Mouse (Mus musculus): Measurements from ENCODE around the gene Slit2. TPM values are rescaled to one million over a fixed set of nuclear protein-coding genes. Genes with fewer than 3 reads are reported as not detected.

The Slit2 gene
- polyA plus RNA-seq (2015; fragmentation: Nextera tagmentation; extraction: Ambion mirVana): 4.6 and 4.9 TPM in 2 replicates

GRCm38 (mm10) chr5:47982941-47983701, at the start of gene Slit2:
Gene Slit2, plus strand, starts transcription at chr5:47983138.
- ATAC-seq: peak; percentile 95
- peak within 1 kb of the TSS; percentile 98 for H3K4me2 ChIP-seq (replicated peaks; ENCODE audit: low read depth)
- H3K4me3 ChIP-seq (ENCODE audit: low read depth, low read length): peak within 1 kb of the TSS; percentile 64
- no peaks in the 10 kb centered on the region for H3K9me3 ChIP-seq (ENCODE audit: control insufficient read depth)
- peak within 1 kb of the TSS; percentile 50 for H3K9ac ChIP-seq (ENCODE audit: low read depth, low read length)
- no peak; the same call in 1 of the 2 replicates for TF ChIP-seq CTCF (IDR thresholded peaks at IDR 0.05; ENCODE audit: low read depth)
- H3K27ac ChIP-seq (ENCODE audit: low read depth, low read length): no peak within 1 kb of the TSS
- peaks cover 36% of the 10 kb centered on the region for H3K27me3 ChIP-seq (replicated peaks; ENCODE audit: control insufficient read depth, insufficient read depth, low read length)
- no peaks in the 10 kb centered on the region for H3K36me3 ChIP-seq (ENCODE audit: control insufficient read depth, insufficient read depth)
- H3K4me1 ChIP-seq (replicated peaks; ENCODE audit: control insufficient read depth, insufficient read depth, low read length): peaks cover 4% of the 10 kb centered on the region; the same call in 1 of the 2 replicates
- under 1% methylated on average over 60 of the region's 66 CpGs for WGBS

GRCm38 (mm10) chr5:47938586-47939372, 44.2 kb upstream of the Slit2 start:
- Histone ChIP-seq H3K4me2 (replicated peaks; ENCODE audit: low read depth) (no peak overlapping the region), H3K27ac (ENCODE audit: low read depth, low read length) (no peak overlapping the region), H3K27me3 (replicated peaks; ENCODE audit: control insufficient read depth, insufficient read depth, low read length) (no peaks in the 10 kb centered on the region), H3K9me3 (ENCODE audit: control insufficient read depth) (no peaks in the 10 kb centered on the region), H3K36me3 (ENCODE audit: control insufficient read depth, insufficient read depth) (no peaks in the 10 kb centered on the region), H3K9ac (ENCODE audit: low read depth, low read length) (no peak overlapping the region), H3K4me3 (ENCODE audit: low read depth, low read length) (no peak overlapping the region), H3K4me1 (replicated peaks; ENCODE audit: control insufficient read depth, insufficient read depth, low read length) (no peaks in the 10 kb centered on the region)
- no peak for ATAC-seq
- no peak for TF ChIP-seq CTCF (IDR thresholded peaks at IDR 0.05; ENCODE audit: low read depth)
- 64% methylated on average over 5 of the region's 5 CpGs for WGBS

GRCm38 (mm10) chr5:47956451-47956850, 26.5 kb upstream of the Slit2 start:
- H3K4me2 ChIP-seq (replicated peaks; ENCODE audit: low read depth): no peak overlapping the region
- H3K36me3 ChIP-seq (ENCODE audit: control insufficient read depth, insufficient read depth): no peaks in the 10 kb centered on the region
- no peak overlapping the region for H3K4me3 ChIP-seq (ENCODE audit: low read depth, low read length)
- no peaks in the 10 kb centered on the region for H3K27me3 ChIP-seq (replicated peaks; ENCODE audit: control insufficient read depth, insufficient read depth, low read length)
- H3K9ac ChIP-seq (ENCODE audit: low read depth, low read length): no peak overlapping the region
- H3K4me1 ChIP-seq (replicated peaks; ENCODE audit: control insufficient read depth, insufficient read depth, low read length): no peaks in the 10 kb centered on the region
- H3K27ac ChIP-seq (ENCODE audit: low read depth, low read length): no peak overlapping the region
- no peak for ATAC-seq
- H3K9me3 ChIP-seq (ENCODE audit: control insufficient read depth): no peaks in the 10 kb centered on the region
- TF ChIP-seq CTCF (IDR thresholded peaks at IDR 0.05; ENCODE audit: low read depth): no peak
- WGBS: 83% methylated on average over 1 of the region's 1 CpGs

- no peaks in the 10 kb centered on the region for H3K27me3 ChIP-seq (replicated peaks; ENCODE audit: control insufficient read depth, insufficient read depth, low read length)
- no peak overlapping the region for H3K4me2 ChIP-seq (replicated peaks; ENCODE audit: low read depth)
- H3K27ac ChIP-seq (ENCODE audit: low read depth, low read length): no peak overlapping the region
- ATAC-seq: no peak
- no peak overlapping the region for H3K4me3 ChIP-seq (ENCODE audit: low read depth, low read length)
- H3K4me1 ChIP-seq (replicated peaks; ENCODE audit: control insufficient read depth, insufficient read depth, low read length): no peaks in the 10 kb centered on the region
- WGBS: 57% methylated on average over 2 of the region's 2 CpGs
- H3K9ac ChIP-seq (ENCODE audit: low read depth, low read length): no peak overlapping the region
- H3K36me3 ChIP-seq (ENCODE audit: control insufficient read depth, insufficient read depth): no peaks in the 10 kb centered on the region
- no peak for TF ChIP-seq CTCF (IDR thresholded peaks at IDR 0.05; ENCODE audit: low read depth)
- no peaks in the 10 kb centered on the region for H3K9me3 ChIP-seq (ENCODE audit: control insufficient read depth)
Observed at GRCm38 (mm10) chr5:47975795-47976194, 7.1 kb upstream of the Slit2 start.

GRCm38 (mm10) chr5:47979371-47979770, 3.6 kb upstream of the Slit2 start:
- H3K27me3 ChIP-seq (replicated peaks; ENCODE audit: control insufficient read depth, insufficient read depth, low read length): peaks cover 9% of the 10 kb centered on the region
- 20% methylated on average over 4 of the region's 4 CpGs for WGBS
- no peak for ATAC-seq
- no peak overlapping the region for H3K4me2 ChIP-seq (replicated peaks; ENCODE audit: low read depth)
- peak; percentile 75 for TF ChIP-seq CTCF (IDR thresholded peaks at IDR 0.05; ENCODE audit: low read depth)
- H3K36me3 ChIP-seq (ENCODE audit: control insufficient read depth, insufficient read depth): no peaks in the 10 kb centered on the region
- H3K9ac ChIP-seq (ENCODE audit: low read depth, low read length): no peak overlapping the region
- peaks cover 4% of the 10 kb centered on the region; the same call in 1 of the 2 replicates for H3K4me1 ChIP-seq (replicated peaks; ENCODE audit: control insufficient read depth, insufficient read depth, low read length)
- H3K27ac ChIP-seq (ENCODE audit: low read depth, low read length): no peak overlapping the region
- H3K9me3 ChIP-seq (ENCODE audit: control insufficient read depth): no peaks in the 10 kb centered on the region
- no peak overlapping the region for H3K4me3 ChIP-seq (ENCODE audit: low read depth, low read length)

GRCm38 (mm10) chr5:47980459-47980858, 2.5 kb upstream of the Slit2 start:
- peak; percentile 52 for TF ChIP-seq CTCF (IDR thresholded peaks at IDR 0.05; ENCODE audit: low read depth)
- no peak overlapping the region for H3K27ac ChIP-seq (ENCODE audit: low read depth, low read length)
- WGBS: 38% methylated on average over 5 of the region's 5 CpGs
- H3K27me3 ChIP-seq (replicated peaks; ENCODE audit: control insufficient read depth, insufficient read depth, low read length): peaks cover 20% of the 10 kb centered on the region
- no peaks in the 10 kb centered on the region for H3K9me3 ChIP-seq (ENCODE audit: control insufficient read depth)
- H3K4me1 ChIP-seq (replicated peaks; ENCODE audit: control insufficient read depth, insufficient read depth, low read length): peaks cover 4% of the 10 kb centered on the region; the same call in 1 of the 2 replicates
- no peak overlapping the region for H3K4me2 ChIP-seq (replicated peaks; ENCODE audit: low read depth)
- no peak for ATAC-seq
- no peaks in the 10 kb centered on the region for H3K36me3 ChIP-seq (ENCODE audit: control insufficient read depth, insufficient read depth)
- H3K9ac ChIP-seq (ENCODE audit: low read depth, low read length): no peak overlapping the region
- H3K4me3 ChIP-seq (ENCODE audit: low read depth, low read length): no peak overlapping the region
